Mouse (Mus musculus) liver, embryonic 15.5 days (tissue): ENCODE measurements around the gene Cdc42bpg. TPM values are rescaled to one million over a fixed set of nuclear protein-coding genes. Genes with fewer than 3 reads are reported as not detected.
A peak's percentile ranks its signal among the peaks of the same experiment; 100 is the strongest.

Source experiments
- ATAC-seq: fragments of 200-750 bp; cut with Nextera tagmentation; 2 replicates; pipeline ENCODE4 v1.8.0; 2017; ENCODE audit warnings: moderate number of reproducible peaks, mild to moderate bottlenecking, moderate library complexity; ENCODE audit not compliant: insufficient read depth
- H3K27ac ChIP-seq: fragments of 300-500 bp; sonication (generic); replicated peaks from 2 replicates; pipeline ENCODE4 v1.5.1; 2015; ENCODE audit warnings: mild to moderate bottlenecking, inconsistent platforms
- H3K27me3 ChIP-seq: fragments of 300-500 bp; sonication (generic); 2 replicates; pipeline ENCODE4 v1.6.1; 2015; ENCODE audit warnings: mild to moderate bottlenecking, inconsistent platforms
- H3K36me3 ChIP-seq: fragments of 300-500 bp; sonication (generic); replicated peaks from 2 replicates; pipeline ENCODE4 v1.6.1; 2015; ENCODE audit warnings: moderate library complexity, mild to moderate bottlenecking, inconsistent platforms
- H3K4me1 ChIP-seq: fragments of 300-500 bp; sonication (generic); replicated peaks from 2 replicates; pipeline ENCODE4 v1.6.1; 2015; ENCODE audit warnings: inconsistent platforms
- H3K4me2 ChIP-seq: fragments of 300-500 bp; sonication (generic); 2 replicates; pipeline ENCODE4 v1.6.1; 2015; ENCODE audit warnings: moderate library complexity, mild to moderate bottlenecking, inconsistent platforms
- H3K4me3 ChIP-seq: fragments of 300-500 bp; sonication (generic); replicated peaks from 2 replicates; pipeline ENCODE4 v1.5.1; 2015; ENCODE audit warnings: mild to moderate bottlenecking, inconsistent platforms
- H3K9ac ChIP-seq: fragments of 300-500 bp; sonication (generic); 2 replicates; pipeline ENCODE4 v1.6.1; 2015; ENCODE audit warnings: moderate library complexity, mild to moderate bottlenecking, inconsistent platforms
- H3K9me3 ChIP-seq: fragments of 300-500 bp; sonication (generic); replicated peaks from 2 replicates; pipeline ENCODE4 v1.6.1; 2016; ENCODE audit warnings: inconsistent platforms
- WGBS: fragments of 180-500 bp; shearing (Covaris S2); methylation state at CpG from one replicate; pipeline ENCODE4 v1.1.7; 2015; ENCODE audit warnings: mixed read lengths; ENCODE audit not compliant: insufficient replicate concordance; 5-methylcytosine and 5-hydroxymethylcytosine counted together
- polyA plus RNA-seq: library from polyadenylated mRNA; unstranded; fragments of >200 nt; fragmentation: Nextera tagmentation; extraction: Ambion mirVana; gene quantifications from 2 replicates; pipeline ENCODE4 v1.2.1, GENCODE M21; 2015

Cdc42bpg gene
- polyA plus RNA-seq, 1 experiment from 2014 or later = 0.21 TPM

GRCm38 (mm10) chr19:6268670-6269132, 37.6 kb upstream of the Cdc42bpg start:
- peaks cover 78% of the 10 kb centered on the region for H3K4me1 ChIP-seq
- peaks cover 7% of the 10 kb centered on the region; the same call in 1 of the 2 replicates for H3K27me3 ChIP-seq
- H3K36me3 ChIP-seq = no peaks in the 10 kb centered on the region
- H3K4me2 ChIP-seq = no peak overlapping the region
- no peak overlapping the region for H3K4me3 ChIP-seq
- H3K27ac ChIP-seq = peak overlapping the region; percentile 69
- no peak overlapping the region for H3K9ac ChIP-seq
- H3K9me3 ChIP-seq = no peaks in the 10 kb centered on the region
- peak; percentile 7; the same call in 1 of the 2 replicates for ATAC-seq
- 60% methylated on average over 7 of the region's 7 CpGs for WGBS

GRCm38 (mm10) chr19:6269798-6270475, 36.3 kb upstream of the Cdc42bpg start:
- Histone ChIP-seq H3K9ac (0 out of 2 replicates have a peak overlapping the region, but pooled peaks have one; percentile 2), H3K4me3 (no peak overlapping the region), H3K4me2 (no peak overlapping the region), H3K27me3 (peaks cover 7% of the 10 kb centered on the region; the same call in 1 of the 2 replicates), H3K36me3 (no peaks in the 10 kb centered on the region), H3K27ac (peak overlapping the region; percentile 69), H3K9me3 (no peaks in the 10 kb centered on the region), H3K4me1 (peaks cover 80% of the 10 kb centered on the region)
- WGBS = 78% methylated on average over 8 of the region's 8 CpGs
- no peak for ATAC-seq

GRCm38 (mm10) chr19:6270661-6271060, 35.6 kb upstream of the Cdc42bpg start:
- Histone ChIP-seq H3K4me2 (no peak overlapping the region), H3K4me3 (no peak overlapping the region), H3K27ac (0 out of 2 replicates have a peak overlapping the region, but pooled peaks have one; percentile 48), H3K27me3 (peaks cover 7% of the 10 kb centered on the region; the same call in 1 of the 2 replicates), H3K4me1 (peaks cover 79% of the 10 kb centered on the region), H3K9ac (no peak overlapping the region), H3K36me3 (no peaks in the 10 kb centered on the region), H3K9me3 (no peaks in the 10 kb centered on the region)
- no peak; the same call in 1 of the 2 replicates for ATAC-seq
- 62% methylated on average over 9 of the region's 9 CpGs for WGBS

DNA sequence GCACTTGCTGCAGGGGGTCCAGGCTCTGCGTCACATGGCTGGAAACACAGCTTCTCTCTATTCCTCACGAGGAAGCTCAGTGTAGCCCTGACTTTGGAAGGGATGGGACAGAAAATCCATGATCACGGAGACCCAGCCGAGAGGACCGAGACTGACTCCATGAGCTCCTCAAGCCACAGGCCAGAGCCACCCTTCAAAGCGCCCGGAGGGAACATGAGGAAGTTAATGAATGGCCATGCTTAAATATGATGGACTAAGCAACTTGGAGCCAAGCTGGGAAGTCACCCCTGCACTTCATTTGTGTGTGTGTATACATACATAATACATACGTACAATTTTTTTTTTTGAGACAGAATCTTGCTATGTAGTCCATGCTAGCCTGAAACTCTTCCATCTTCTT, 35.0 kb upstream of the Cdc42bpg start:
- Histone ChIP-seq H3K4me2 (no peak overlapping the region), H3K27ac (no peak overlapping the region), H3K4me1 (peaks cover 84% of the 10 kb centered on the region), H3K9ac (no peak overlapping the region), H3K4me3 (no peak overlapping the region), H3K27me3 (peaks cover 7% of the 10 kb centered on the region; the same call in 1 of the 2 replicates), H3K36me3 (no peaks in the 10 kb centered on the region), H3K9me3 (no peaks in the 10 kb centered on the region)
- 57% methylated on average over 8 of the region's 8 CpGs for WGBS
- ATAC-seq = no peak

DNA sequence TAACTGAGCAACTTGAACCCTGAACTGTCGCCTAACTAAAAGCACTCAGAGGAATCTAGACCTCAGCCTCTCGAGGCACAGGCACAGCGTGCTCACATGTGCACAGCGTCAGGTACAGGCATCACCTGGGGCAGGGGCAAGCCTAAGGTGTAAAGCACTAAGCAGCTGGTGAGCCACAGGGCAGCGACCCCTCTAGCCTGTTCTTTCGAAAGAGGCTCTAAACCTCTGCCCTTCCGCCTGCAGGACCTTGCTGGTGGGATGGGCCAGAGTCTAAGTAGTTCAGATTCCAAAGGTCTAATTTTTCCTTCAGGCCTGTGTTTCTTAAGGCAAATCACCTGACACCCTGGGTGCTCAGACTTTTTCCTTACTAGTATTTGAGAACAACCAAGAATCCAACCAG, 34.2 kb upstream of the Cdc42bpg start:
- Histone ChIP-seq H3K4me1 (peaks cover 85% of the 10 kb centered on the region), H3K4me3 (no peak overlapping the region), H3K36me3 (no peaks in the 10 kb centered on the region), H3K9ac (no peak overlapping the region), H3K27ac (peak overlapping the region; percentile 24; the same call in 1 of the 2 replicates), H3K9me3 (no peaks in the 10 kb centered on the region), H3K4me2 (no peak overlapping the region), H3K27me3 (peaks cover 7% of the 10 kb centered on the region; the same call in 1 of the 2 replicates)
- WGBS = 73% methylated on average over 7 of the region's 7 CpGs
- no peak for ATAC-seq

DNA sequence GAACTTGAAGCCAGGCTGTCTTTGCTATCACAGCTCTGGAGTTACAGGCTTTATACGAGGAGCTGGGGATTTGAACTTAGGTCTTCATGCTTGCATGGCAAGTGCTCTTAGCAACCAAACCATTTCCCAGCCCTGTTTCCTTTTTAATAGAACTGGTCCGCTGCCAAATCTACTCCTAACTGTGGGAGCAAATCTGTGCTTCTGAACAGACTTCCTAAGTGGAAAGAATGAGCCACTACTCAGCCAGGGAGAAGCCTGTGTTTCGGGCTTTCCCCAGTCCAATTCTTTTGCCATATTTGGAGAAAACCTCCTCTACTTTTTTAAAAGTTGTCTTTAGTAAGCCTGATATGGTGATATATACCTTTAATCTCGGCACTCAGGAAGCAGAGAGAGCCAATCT, 33.5 kb upstream of the Cdc42bpg start:
- Histone ChIP-seq H3K4me2 (no peak overlapping the region), H3K4me3 (no peak overlapping the region), H3K9ac (no peak overlapping the region), H3K36me3 (no peaks in the 10 kb centered on the region), H3K27me3 (0 out of 2 replicates have a peak, but pooled peaks cover 2% of the 10 kb centered on the region), H3K4me1 (peaks cover 87% of the 10 kb centered on the region), H3K27ac (no peak overlapping the region), H3K9me3 (no peaks in the 10 kb centered on the region)
- ATAC-seq = no peak
- WGBS = 63% methylated on average over 4 of the region's 4 CpGs

DNA sequence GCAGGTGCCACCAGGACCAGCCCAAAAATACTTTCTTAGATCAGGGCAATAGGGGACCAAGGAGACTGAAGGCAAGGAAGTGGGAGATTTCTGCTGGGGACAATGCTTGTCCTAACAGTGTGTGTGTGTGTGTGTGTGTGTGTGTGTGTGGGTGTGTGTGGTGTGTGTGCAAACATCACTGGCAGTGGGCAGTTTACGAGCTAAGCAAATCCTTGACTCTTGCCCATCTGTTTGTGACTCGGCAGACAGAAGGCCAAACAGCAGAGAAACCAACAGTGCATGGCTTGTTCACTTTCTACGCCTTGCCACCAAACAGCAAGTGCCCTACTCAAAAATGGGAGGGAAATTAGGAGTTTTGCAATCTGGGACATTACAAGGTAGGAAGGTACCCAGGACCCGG, 32.7 kb upstream of the Cdc42bpg start:
- H3K9ac ChIP-seq = no peak overlapping the region
- H3K4me2 ChIP-seq = no peak overlapping the region
- WGBS = 63% methylated on average over 4 of the region's 4 CpGs
- peaks cover 87% of the 10 kb centered on the region for H3K4me1 ChIP-seq
- no peaks in the 10 kb centered on the region for H3K9me3 ChIP-seq
- H3K36me3 ChIP-seq = no peaks in the 10 kb centered on the region
- H3K27ac ChIP-seq = 0 out of 2 replicates have a peak overlapping the region, but pooled peaks have one; percentile 14
- no peaks in the 10 kb centered on the region for H3K27me3 ChIP-seq
- ATAC-seq = no peak
- no peak overlapping the region for H3K4me3 ChIP-seq

DNA sequence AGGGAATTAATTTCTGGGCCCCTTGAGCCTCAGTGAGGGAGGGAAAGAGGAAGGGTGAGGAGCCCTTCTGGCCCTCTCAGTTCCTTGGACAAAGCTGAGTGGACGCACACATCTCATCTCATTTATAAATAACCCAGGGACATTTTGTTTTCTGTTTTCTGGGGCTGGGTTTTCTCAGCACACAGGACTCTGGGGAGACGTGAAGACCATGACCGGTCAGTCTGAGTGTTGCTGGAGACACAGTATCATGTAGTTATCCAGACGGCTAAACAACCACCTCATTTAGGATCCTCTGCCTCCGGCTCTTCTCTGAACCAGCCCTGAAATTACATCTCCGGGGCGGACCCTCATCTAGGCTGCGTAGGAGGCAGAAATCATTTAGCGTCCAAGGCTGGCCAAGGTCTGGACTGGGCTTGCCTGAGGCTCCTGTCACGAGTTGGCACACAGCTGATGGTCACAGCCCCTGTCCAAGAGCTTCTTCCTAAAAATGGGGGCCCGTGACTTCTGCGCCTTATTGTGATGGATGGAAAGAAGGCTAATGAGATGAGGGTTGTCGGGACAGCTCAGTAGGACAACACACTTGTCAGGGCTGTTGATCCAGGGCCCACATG, 32.2 kb upstream of the Cdc42bpg start:
- Histone ChIP-seq H3K36me3 (0 out of 2 replicates have a peak, but pooled peaks cover 5% of the 10 kb centered on the region), H3K4me1 (peaks cover 88% of the 10 kb centered on the region), H3K4me2 (no peak overlapping the region), H3K4me3 (no peak overlapping the region), H3K9me3 (no peaks in the 10 kb centered on the region), H3K27ac (0 out of 2 replicates have a peak overlapping the region, but pooled peaks have one; percentile 14), H3K27me3 (no peaks in the 10 kb centered on the region), H3K9ac (no peak overlapping the region)
- no peak for ATAC-seq
- WGBS = 85% methylated on average over 13 of the region's 13 CpGs

DNA sequence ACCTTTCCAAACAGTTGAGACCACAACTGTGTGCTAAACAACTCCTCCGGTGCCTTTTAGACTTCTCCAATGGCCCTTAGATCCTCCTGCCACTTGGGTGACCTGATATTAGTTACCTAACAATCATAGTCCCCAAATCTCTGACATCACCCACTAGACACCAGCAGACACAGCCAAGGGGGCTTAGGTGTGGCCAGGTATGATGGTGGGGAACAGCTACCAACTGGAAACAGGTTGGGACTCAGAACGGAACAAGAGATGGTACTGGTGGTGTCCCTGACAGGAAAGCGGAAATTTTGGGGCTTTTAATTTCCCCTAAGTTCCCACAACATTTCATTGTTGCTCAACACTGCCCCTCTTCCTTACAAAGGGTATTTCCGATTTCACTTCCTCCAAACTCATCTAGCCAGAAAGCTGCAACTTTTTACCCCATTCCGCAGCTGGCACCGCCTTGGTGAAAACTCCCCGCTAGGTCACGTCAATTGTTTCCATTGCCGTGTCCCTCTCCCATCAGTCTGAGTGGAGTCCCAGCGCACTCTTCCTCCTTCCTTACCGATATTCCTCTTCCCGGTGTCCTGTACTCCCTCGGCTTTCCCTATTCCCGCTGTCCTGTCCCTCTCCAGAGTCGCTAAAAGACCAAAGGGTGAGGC, 30.4 kb upstream of the Cdc42bpg start:
- ATAC-seq = peak; percentile 1

GRCm38 (mm10) chr19:6276426-6277421, 29.5 kb upstream of the Cdc42bpg start, which contains the start of gene Ehd1:
Ehd1 (plus strand) TSS chr19:6276725.
- Histone ChIP-seq H3K9me3 (no peaks in the 10 kb centered on the region), H3K4me2 (peak within 1 kb of the TSS; percentile 99), H3K4me3 (peak within 1 kb of the TSS; percentile 89), H3K9ac (peak within 1 kb of the TSS; percentile 90), H3K4me1 (peaks cover 91% of the 10 kb centered on the region), H3K36me3 (peaks cover 28% of the 10 kb centered on the region), H3K27me3 (no peaks in the 10 kb centered on the region), H3K27ac (peak within 1 kb of the TSS; percentile 94)
- WGBS = under 1% methylated on average over 106 of the region's 106 CpGs
- peak; percentile 88 for ATAC-seq

More for the DNA sequence above, 30.4 kb upstream of the Cdc42bpg start:
- Histone ChIP-seq H3K9ac (peak overlapping the region; percentile 73), H3K4me2 (peak overlapping the region; percentile 99), H3K36me3 (peaks cover 20% of the 10 kb centered on the region), H3K9me3 (no peaks in the 10 kb centered on the region), H3K4me1 (peaks cover 91% of the 10 kb centered on the region), H3K4me3 (peak overlapping the region; percentile 89), H3K27ac (peak overlapping the region; percentile 94), H3K27me3 (no peaks in the 10 kb centered on the region)
- 5% methylated on average over 15 of the region's 15 CpGs for WGBS
